Mouse (Mus musculus) thymus, postnatal 0 days (tissue): Measurements from ENCODE around the gene Pcp4. TPM values are rescaled to one million over a fixed set of nuclear protein-coding genes. Genes with fewer than 3 reads are reported as not detected.
A peak's percentile ranks its signal among the peaks of the same experiment; 100 is the strongest.
"Not testable (repeated sequence)": the region's sequence is repeated elsewhere in the genome, so short reads cannot be mapped to it uniquely, and the experiment has no call there.

ENCODE experiments used
- DNase-seq: peaks from one replicate; pipeline ENCODE4 v3.0.0-alpha.2; 2015; ENCODE audit warnings: low spot score
- polyA plus RNA-seq: library from polyadenylated mRNA; unstranded; fragments of >200 nt; fragmentation: Nextera tagmentation; extraction: Ambion mirVana; gene quantifications from 2 replicates; pipeline ENCODE4 v1.2.1, GENCODE M21; 2015

The Pcp4 gene
- 4.5 and 6.4 TPM in 2 replicates for polyA plus RNA-seq

DNA sequence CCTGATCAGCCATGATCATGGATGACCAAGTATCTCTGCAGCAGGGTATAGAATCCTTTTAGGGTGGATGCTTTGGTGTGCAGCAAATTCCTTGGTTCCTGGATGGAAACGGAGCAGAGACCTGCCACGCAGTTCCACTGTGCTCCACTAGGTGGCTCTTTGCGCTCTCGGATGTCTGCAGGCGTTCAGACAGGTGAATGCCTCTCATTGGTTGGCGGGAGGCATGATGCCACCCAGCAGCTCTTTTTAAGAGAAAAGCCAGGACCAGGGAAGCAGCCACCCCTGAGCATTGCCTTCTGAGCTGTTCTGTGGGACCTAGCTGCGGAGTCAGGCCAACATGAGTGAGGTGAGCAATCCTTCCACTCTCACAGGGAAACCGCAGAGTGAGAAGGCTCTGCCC is at the start of gene Pcp4:
Gene Pcp4 (plus strand): TSS at position 162 of the 400 bp plus-strand sequence.
- peak; percentile 61 for DNase-seq

DNA sequence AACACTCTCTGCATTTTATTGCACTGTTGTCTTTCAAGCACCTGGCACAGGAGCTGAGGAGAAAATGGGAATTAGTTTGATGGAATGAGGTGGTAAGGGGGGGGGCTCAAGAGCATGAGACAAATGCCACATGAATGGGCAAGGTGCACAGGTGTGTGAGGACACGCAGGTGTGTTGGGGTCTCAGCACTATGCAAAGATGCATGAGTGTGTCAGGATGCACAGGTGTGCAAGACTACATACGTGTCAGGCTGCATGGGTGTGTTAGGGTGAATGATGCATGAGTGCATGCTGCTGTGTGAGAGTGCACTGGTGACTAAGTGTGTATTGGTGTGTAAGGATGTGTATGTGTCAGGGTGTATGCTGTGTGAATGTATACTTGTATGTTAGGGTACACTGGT is 42.4 kb upstream of the Pcp4 start:
- no peak for DNase-seq

DNA sequence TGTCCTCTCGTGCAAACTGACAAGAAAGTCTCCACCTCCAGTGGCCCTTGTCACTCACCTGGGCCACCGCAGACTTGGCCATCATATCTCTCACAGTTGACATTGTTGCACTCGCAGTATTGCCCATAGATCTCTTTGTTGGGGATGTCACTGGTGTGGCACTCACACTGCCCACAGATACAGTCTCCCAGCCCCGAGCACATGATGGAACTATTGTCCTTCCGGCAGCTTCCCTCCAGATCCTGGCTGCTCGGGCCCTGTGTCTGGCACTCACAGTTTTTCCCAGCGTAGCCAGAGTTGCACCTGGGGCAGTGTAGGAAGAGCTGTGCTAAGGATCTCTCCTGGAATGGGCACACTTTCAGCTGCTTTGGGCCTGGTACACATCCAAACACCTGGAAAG is 40.7 kb upstream of the Pcp4 start:
- DNase-seq, result no peak

DNA sequence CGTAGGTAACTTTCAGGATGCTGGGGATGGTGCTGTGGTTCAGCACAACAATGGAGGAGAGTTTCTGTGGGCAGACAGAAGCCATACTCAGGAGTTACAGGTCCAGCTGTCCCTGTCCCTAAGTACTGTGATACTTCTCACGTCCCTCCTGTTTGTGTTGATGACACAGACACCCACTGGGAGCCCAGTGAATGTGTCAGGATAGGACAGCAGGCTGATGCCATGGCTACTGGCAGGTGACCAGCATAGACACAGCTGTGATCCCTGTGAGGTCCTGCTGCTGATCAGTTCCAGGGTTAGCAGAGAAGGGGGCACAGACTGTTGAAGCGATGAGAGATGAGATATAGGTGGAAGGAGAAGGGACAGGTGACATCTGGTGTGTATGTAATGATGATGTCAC is 38.4 kb upstream of the Pcp4 start:
- no peak for DNase-seq

DNA sequence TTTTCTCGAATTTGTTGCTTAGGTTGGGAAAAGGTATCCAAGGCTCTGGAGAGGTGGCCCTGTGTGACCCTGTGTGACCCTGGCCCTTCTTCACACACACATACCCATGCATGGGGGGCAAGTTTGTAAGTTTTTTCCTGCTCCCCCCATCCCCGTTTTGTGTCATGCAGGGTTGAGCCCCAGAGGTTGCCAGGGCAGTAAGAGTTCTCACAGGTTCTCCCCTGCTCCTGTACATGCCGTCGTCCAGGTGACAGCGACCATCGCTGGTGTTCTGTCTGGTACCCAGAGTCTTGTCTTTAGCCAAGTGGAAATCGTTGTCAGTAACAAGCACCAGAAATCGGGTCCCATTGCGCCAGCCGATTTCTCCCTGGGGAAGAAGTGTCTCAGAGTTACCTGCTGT is 34.1 kb upstream of the Pcp4 start:
- no peak for DNase-seq

DNA sequence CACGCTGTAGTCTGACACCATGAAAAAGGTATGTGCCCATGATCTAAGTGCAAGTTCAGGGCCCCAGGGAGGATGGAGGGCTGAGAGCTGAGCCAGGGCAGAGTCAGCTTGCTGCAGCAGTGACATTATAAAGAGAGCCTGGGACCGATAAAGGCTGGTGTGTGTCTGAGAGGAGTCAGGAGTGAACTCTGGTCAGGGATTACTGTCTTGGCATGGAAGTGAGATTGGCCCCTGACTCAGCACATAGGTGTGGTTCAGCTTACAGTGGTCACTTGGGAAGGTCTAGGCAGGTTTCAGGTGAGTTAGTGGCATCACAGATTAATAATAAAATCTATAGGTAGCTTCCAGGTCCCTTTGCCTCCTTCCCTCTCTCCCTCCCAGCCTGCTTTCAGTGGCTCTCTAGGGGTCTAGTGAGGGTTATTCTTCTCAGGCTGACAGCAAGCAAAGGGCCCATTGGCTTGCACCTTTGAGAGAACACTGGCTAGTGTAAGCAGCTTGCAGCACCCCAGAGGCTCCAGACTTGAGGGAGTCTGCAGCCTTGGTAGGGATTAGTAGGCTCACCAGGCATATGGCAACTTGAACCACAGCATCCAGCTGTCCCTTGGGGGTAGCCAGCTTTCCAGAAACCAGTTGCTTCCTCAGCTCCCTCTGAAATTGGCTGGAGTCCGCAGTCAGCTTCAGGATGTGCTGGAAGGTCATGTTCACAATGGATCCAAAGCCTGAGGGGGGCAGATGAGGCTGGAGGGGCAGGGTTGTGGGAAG is 33.2 kb upstream of the Pcp4 start:
- DNase-seq, result no peak

DNA sequence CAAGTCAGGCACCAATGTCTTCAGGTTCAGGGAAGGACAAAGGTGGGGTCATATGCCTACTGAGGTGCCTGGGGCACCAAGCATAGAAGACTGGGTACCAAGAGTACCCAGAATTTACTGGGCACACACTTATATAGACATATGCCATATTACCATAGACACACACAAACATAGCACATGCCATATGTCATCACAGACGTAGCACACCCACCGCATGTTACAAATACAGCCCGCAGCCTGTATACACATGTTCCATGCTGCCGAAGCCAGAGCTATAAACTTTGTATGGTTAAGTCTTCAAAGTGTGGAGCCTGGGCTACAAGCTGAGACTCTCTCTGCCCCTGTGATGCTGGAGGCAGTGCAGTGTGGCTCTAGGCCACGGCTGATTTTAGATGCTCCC is 28.5 kb upstream of the Pcp4 start:
- DNase-seq, result no peak

DNA sequence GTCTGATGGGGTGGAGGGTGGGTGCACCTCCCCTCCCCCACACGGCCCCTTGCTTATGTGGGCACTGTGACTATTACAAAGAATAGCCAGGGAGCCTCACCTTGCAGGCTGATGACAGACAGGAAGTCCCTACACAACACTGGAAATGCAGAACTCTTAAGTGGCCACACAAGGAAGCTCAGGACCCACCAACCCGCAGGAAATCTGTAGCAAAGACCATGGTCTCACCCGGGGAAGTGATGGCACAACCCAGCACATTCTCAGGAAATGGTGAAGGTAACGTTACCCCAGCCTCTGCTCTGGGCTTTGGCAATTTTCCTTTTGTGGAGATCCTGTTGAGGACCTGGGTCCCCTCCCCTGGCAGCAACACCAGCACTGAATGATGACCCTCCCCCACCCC is 27.7 kb upstream of the Pcp4 start:
- no peak for DNase-seq

DNA sequence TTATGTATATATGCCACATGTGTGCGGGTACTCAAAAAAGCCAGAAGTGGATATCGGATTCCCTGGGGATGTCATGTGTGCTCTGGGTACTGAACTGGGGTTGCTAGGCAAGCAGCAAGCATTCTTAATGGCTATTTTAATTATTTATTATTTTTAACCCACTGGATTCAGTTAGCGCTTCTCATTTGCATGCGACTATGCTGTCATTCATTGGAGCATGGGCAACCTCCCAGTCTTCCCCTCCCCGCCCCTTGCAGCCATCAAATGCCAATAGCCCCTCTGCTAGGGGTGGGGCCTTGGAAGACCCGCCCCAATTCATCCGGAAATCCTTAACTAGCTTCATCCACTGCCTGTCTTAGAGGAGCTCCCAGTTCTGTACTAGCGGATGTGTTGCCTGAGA is 26.5 kb upstream of the Pcp4 start:
- no peak for DNase-seq

DNA sequence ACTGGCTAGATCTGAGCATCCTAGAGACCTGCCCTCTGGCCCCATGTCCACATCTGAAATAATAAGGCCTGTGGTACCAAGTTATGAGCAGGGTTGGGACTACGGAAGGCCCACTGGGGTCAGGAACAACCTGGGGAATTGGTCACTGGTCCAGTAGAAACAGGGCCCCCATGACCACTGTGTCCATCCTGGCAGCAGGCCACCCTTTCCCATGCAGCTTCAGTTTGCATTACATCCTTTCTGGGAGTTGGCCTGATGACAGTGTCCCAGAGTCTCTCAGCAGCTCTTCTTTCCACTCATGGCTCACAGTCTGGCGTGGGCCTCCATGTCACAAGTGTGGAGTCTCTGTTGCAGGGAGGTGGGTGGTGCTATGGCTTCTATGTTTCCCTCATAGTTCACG is 25.6 kb upstream of the Pcp4 start:
- no peak for DNase-seq

DNA sequence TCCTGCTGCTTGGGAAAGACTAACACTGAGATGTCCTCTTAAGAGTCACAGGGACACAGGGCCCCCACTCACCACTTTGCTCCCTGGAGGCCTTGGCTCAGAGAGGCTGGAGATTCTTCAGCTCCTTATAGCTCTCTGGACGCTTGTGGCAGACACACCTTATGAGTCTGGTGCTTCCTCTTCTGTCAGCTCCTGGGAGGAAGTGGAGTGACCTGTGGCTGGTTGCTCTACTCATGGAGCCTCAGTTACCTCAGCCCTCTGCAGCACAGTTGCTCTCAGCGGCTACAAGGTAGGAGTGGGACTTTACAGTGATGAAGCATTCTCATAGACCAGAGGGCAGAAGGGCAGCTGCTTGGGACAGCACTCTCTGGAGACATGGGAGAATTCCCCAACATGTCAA is 23.9 kb upstream of the Pcp4 start, which contains the start of gene Itgb2l:
Gene Itgb2l (minus strand): TSS at position 152 of the 400 bp plus-strand sequence.
- DNase-seq, result no peak

DNA sequence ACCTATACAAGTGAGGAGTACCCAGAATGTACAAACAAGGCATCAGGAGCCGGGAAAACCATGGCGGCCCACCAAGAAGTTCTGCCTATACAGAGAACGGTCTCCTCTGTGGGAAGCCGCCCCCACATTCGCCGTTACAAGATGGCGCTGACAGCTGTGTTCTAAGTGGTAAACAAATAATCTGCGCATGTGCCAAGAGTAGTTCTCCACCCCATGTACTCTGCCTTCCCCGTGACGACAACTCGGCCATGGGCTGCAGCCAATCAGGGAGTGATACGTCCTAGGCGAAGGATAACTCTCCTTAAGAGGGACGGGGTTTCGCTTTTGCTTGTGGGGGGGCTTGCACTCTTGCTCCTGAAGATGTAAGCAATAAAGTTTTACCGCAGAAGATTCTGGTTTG is 16.5 kb upstream of the Pcp4 start:
- DNase-seq, result not testable (repeated sequence)

DNA sequence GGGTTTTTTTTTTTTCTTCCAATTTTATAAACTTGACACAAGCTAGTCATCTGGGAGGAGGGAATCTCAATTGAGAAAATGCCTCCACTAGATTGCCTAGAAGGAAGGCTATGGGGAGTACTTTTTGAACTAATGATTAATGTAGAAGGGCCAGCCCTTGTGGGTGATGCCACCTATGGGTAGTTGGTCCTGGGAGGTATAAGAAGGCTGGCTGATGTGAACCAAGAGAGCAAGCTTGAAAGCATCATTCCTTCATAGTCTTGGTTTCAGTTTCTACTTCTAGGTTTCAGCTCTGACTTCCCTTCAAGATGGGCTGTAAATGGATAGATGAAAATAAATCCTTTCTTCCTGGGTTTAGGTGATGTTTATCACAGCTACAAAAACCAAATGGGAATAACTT is 13.3 kb upstream of the Pcp4 start:
- no peak for DNase-seq

DNA sequence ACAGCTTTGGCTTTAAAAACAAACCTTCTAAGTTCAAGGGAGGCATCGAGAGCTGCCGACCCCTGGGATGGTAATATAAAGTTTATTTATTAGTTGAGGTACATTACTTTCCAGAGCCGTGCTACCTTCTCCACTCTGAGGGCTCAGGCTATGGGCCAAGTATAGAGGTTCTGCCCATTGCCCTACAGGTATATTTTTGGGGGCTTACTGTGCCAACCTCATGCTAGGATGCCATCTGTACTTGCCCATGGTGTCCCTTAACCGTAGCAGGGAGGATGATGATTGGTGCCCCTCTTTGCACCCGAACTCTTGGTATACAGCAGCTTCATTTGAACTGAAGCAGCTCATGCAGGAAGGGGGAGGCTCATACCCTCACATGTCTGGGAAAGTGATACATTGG is 9.8 kb upstream of the Pcp4 start:
- DNase-seq, result no peak

DNA sequence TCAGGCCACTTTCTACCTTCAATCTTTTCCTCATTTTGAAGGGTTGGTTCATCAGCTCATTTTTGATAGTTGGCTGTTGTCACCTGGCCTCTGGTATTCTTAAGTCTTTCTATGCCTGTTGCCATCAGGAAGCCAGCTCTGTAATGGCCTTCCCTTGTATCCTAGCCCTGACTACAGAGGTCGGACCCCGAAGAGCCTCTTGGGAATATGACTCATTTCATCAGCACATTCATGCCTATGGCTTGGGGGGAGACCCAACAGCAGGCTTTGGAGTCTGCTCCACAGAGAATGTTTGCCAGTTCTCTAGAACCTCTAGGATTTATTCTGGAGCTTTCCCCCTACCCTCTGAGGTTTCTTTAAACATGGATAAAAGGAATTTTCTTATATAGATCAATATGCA is 8.1 kb upstream of the Pcp4 start:
- no peak for DNase-seq

DNA sequence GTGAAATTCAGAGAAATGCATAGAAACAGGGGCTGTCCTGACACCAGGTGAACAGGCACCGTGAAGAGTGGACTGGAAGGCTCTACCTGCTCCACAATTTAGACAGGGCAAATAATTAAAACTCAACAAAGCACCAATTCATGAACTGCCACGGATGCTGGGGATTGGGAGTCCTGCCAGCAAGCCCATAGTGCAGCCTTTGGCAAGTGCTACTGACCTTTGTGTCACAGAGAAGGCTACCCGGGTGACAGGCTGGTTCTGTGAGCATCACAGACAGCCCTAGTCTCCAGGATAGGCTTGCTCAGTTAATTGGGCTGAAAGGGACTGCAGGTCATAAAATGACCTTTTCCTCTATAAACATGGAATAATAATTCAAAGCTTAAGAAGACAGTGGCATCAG is 6.6 kb upstream of the Pcp4 start:
- no peak for DNase-seq

DNA sequence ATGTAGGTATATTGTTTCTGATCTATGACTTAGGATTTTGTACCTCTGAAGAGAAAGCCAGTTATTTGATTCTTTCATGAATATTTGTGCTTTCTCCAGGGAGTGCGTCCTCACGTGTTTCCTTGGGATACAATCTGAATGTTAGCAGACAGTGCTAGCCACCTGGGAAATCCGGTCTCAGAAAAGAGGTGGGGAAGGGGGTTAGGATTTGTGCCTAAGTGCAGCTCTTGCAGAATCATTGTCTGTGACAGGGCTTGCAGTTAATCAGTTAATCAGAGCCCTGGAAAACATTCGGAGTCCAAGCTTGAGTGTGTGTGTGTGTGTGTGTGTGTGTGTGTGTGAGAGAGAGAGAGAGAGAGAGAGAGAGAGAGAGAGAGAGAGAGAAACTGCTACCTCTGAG is 605 bp downstream of the Pcp4 start:
- DNase-seq, result no peak

DNA sequence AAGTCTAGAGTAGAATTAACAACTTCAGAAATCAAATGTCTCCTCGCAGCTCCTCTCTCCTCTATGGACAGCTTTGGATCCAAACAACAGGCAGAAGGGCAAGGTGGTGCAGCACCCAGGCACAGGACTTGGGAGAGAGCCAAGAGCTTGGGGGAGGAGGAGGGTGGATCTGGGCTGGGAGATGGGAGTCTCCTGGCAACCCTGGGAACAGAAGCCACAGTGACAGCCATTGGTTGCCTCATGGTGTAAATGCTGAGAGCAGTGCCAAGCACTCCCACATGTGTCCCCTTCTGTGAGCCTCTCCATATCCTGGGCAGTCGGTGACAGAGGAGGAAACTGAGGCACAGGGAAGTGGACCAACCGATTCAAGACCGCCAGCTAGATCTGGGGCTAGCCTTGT is 1.3 kb downstream of the Pcp4 start:
- DNase-seq, result no peak

DNA sequence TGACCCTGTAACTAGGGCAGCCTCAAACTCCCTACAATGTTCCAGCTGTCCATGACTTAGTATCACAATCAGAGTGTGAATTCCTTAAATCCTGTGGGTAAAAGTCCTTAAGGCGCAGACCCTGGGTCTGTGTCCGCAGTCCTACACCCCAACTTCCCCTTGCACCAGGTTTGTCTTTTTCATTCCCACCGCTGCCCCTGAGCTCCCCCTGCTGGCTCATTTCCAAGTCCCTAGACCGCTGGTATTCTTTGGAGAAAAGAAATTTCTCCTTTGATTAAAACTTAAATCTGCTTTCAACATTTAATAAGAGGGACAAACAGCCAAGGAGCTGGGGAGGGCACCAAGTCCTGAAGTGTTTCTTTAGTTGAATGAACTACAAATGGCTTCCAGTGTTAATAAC is 2.2 kb downstream of the Pcp4 start:
- DNase-seq, result peak; percentile 15

DNA sequence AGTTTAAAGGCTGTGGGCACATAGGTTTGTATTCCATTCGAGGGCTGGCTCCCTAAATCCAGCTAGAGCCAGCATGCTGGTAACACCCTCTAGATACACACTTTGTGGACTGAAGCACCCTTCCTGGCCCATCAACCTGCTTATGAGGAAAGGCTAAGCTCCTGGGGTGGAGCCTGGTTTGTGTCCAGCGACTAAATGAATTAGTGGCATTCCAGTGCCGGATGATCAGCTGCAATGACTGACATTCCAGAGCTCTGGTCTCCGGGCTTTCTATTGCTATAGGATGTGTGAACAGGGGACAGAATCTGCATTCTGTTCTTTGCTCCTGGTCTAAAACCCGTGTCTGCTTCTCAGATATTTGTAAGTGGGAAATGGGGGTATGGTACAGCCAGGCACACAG is 5.0 kb downstream of the Pcp4 start:
- DNase-seq, result no peak

DNA sequence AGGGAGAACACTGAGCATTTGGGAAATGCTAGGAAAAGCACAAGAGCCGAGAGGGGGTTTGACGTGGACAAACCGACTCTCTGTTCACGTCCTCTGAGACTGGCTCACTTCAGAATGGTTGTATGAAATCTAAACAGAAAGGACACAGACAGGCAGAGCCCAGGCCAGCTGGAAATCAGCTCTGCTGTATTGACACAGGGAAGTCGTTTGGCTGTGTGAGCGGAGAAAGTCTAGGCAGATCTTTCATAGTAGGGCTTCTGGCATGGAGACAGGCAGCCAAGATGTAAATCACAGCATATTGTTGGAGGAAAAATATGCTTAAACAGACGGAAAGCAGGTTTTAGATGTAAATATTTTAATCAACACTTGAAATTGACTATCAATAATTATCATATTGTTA is 5.4 kb downstream of the Pcp4 start:
- no peak for DNase-seq

DNA sequence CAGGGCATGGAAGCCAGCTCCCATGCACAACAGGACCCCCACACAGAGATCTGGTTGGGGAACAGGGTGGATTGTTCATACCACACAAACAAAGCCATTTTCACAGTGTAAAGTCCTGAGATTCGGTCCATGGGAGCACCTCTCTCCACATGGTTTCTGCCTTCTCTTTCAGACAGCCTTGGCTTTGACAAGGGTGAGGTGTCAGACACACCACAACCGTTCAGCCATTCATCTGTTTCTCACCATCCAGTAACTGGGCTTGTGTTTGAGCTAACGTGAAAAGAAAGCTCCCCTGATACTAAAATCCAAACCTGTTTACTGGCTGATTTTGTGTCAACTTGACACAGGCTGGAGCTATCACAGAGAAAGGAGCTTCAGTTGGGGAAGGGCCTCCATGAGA is 6.8 kb downstream of the Pcp4 start:
- DNase-seq, result no peak

DNA sequence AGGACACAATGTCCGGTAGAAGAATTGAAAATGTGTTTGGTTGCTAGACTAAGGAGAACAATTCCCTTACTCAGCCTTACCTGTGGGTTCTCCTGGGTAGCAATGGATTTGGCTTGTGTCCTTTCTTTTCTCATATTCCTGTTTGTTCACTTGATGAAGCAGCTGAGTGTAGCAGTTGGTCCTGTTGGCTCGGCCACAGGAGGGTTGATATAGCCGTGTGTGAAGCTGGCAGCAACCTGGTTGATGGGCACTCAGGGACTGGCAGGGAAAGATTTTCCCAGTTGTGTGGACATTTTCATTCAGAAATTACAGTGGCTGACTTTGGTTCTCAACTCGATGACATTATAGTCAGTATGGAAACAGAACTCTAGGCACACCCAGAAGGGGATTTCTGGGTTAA is 14.4 kb downstream of the Pcp4 start:
- no peak for DNase-seq
